Mouse (Mus musculus): ENCODE measurements at regions not wholly inside any gene's neighbourhood (a gene's known extent, or its start where the extent isn't known, plus 50 kb on each side); places are given as distances from the start of the nearest gene placed in this dataset.
A peak's percentile ranks its signal among the peaks of the same experiment; 100 is the strongest.

- Histone ChIP-seq H3K4me3 (no peak overlapping the region), H3K9me3 (no peaks in the 10 kb centered on the region), H3K36me3 (replicated peaks) (no peaks in the 10 kb centered on the region), H3K4me1 (peaks cover 12% of the 10 kb centered on the region; the same call in 1 of the 2 replicates), H3K27me3 (ENCODE audit: poor library complexity, severe bottlenecking) (peaks cover 10% of the 10 kb centered on the region), H3K27ac (no peak overlapping the region)
- WGBS: 77% methylated on average over 17 of the region's 17 CpGs
- DNase-seq (ENCODE audit: extremely low spot score, low spot score): no peak
Measured at GRCm38 (mm10) chr4:125208136-125208915, 80.7 kb upstream of the Zc3h12a start.

DNA sequence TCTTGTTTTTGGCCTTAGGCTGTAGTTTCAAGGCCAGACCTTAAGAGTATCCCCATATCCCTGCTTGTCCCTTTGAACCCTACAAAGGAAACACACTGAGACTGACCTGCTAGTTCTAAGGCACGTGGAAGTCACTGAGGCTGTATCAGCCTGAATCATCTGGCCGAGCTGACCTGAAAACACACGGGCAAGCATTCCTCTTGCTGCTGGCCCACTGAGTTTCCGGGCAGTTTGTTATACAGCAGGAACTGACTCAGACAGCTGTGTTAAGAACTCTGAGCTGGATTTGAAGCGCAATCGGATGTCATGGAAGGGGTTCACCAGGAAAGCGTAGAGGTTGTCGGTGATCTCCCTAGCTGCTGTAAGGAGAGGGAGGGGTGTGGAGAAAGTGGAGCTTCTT lies 75.9 kb upstream of the Zc3h12a start:
- Histone ChIP-seq H3K4me1 (peaks cover 13% of the 10 kb centered on the region), H3K27me3 (ENCODE audit: poor library complexity, severe bottlenecking) (peaks cover 36% of the 10 kb centered on the region), H3K9me3 (no peaks in the 10 kb centered on the region), H3K27ac (no peak overlapping the region), H3K36me3 (replicated peaks) (no peaks in the 10 kb centered on the region), H3K4me3 (no peak overlapping the region)
- 82% methylated on average over 8 of the region's 8 CpGs for WGBS
- DNase-seq (ENCODE audit: extremely low spot score, low spot score): no peak

DNA sequence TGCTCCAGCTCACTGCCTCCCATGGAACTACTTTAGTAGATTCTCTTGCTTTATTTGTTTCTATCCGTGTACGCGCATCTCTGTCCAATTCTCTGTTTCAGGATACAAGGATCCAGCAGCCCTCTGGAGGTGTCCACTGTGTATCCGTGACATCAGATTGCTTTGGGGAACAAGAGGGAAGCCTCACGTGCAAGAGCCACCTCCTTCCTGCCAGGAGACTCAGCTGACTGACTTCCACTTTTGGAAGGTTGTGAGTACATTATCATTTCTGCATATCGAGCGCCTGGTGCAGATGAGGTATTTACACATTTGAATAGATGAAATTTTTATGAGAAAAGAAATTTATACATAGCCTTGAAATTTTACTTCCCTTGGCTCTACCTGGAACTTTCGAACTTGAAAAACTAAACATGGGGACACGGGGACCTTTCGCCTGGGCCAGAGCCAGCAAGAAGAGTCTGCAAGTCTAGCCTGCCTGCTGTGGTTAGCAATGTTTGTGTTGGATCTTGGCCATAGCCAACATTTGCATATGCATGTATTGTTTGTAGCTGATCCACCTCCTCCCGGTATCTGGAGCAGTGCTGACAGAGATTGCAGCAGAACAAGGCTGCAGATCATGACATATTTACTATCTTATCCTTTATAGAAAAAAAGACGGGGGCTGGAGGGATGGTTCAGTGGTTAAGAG lies 74.1 kb upstream of the Zc3h12a start:
- Histone ChIP-seq H3K36me3 (replicated peaks) (no peaks in the 10 kb centered on the region), H3K4me3 (no peak overlapping the region), H3K9me3 (no peaks in the 10 kb centered on the region), H3K27ac (no peak overlapping the region), H3K4me1 (peaks cover 20% of the 10 kb centered on the region), H3K27me3 (ENCODE audit: poor library complexity, severe bottlenecking) (peaks cover 54% of the 10 kb centered on the region)
- DNase-seq (ENCODE audit: extremely low spot score, low spot score): no peak
- WGBS: 92% methylated on average over 12 of the region's 12 CpGs

DNA sequence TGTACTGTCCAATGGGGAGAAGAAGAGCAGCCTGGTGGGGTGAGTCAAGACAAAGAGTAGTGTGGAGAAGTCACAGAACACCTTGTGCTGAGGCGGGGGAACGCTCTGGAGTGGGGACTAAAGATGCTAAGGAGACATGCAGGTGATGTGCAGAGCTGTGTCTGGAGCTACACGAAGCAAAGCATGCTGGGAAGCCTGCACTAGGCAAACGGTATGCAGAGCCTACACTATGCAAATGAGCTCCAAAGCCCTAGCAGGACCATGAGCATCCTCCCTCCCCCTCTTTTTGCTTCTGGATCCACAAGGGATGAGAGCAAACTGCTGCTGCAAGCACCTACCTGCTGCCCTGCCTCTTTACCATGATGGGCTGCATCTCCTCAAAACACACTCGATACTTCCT lies 73.1 kb upstream of the Zc3h12a start:
- no peak for DNase-seq (ENCODE audit: extremely low spot score, low spot score)
- H3K27ac ChIP-seq: no peak overlapping the region
- peaks cover 64% of the 10 kb centered on the region for H3K27me3 ChIP-seq (ENCODE audit: poor library complexity, severe bottlenecking)
- H3K4me1 ChIP-seq: peaks cover 30% of the 10 kb centered on the region
- 72% methylated on average over 5 of the region's 5 CpGs for WGBS
- H3K36me3 ChIP-seq (replicated peaks): no peaks in the 10 kb centered on the region
- no peaks in the 10 kb centered on the region for H3K9me3 ChIP-seq
- no peak overlapping the region for H3K4me3 ChIP-seq

GRCm38 (mm10) chr4:125199281-125199680 lies 71.6 kb upstream of the Zc3h12a start:
- H3K27me3 ChIP-seq (ENCODE audit: poor library complexity, severe bottlenecking): peaks cover 79% of the 10 kb centered on the region
- H3K4me3 ChIP-seq: no peak overlapping the region
- no peaks in the 10 kb centered on the region for H3K9me3 ChIP-seq
- 20% methylated on average over 5 of the region's 5 CpGs for WGBS
- no peaks in the 10 kb centered on the region for H3K36me3 ChIP-seq (replicated peaks)
- no peak overlapping the region for H3K27ac ChIP-seq
- DNase-seq (ENCODE audit: extremely low spot score, low spot score): no peak
- H3K4me1 ChIP-seq: peaks cover 45% of the 10 kb centered on the region

DNA sequence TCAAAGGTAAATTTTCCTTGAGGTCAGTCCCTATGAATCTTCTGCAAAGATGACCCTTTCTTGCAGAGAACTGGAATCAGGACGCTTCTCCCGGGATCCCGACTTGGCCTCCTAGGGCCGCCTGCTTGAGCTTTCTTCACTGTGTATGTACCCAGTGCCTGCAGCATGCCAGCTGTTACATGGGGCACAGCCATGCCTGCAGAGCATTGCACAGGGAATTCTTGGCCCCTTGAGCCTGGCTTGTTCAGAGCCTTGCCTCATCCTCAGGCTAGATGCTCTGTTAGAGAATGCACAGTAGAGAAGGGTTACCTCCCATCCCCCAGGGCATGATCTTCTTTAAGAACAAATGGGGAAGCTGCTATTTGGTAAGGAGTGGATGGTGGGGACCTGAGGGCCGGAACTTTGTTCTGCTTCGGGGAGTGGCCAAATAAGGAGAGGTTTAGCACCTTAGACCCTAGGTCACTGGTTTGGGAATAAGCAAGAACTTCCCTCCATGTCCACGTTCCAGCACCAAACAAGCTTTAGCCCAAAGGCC lies 68.3 kb upstream of the Zc3h12a start:
- H3K36me3 ChIP-seq (replicated peaks): no peaks in the 10 kb centered on the region
- no peak overlapping the region for H3K4me3 ChIP-seq
- no peaks in the 10 kb centered on the region for H3K9me3 ChIP-seq
- no peak overlapping the region for H3K27ac ChIP-seq
- WGBS: 61% methylated on average over 7 of the region's 7 CpGs
- H3K4me1 ChIP-seq: peaks cover 52% of the 10 kb centered on the region
- H3K27me3 ChIP-seq (ENCODE audit: poor library complexity, severe bottlenecking): peaks cover 100% of the 10 kb centered on the region
- DNase-seq (ENCODE audit: extremely low spot score, low spot score): no peak

- Histone ChIP-seq H3K36me3 (replicated peaks) (no peaks in the 10 kb centered on the region), H3K4me1 (peaks cover 56% of the 10 kb centered on the region), H3K27ac (no peak overlapping the region), H3K4me3 (peak overlapping the region; percentile 16; the same call in 1 of the 2 replicates), H3K9me3 (no peaks in the 10 kb centered on the region), H3K27me3 (ENCODE audit: poor library complexity, severe bottlenecking) (peaks cover 94% of the 10 kb centered on the region)
- WGBS: 19% methylated on average over 12 of the region's 12 CpGs
- no peak for DNase-seq (ENCODE audit: extremely low spot score, low spot score)
Measured at GRCm38 (mm10) chr4:125194722-125195380, 67.2 kb upstream of the Zc3h12a start.

- peak overlapping the region; percentile 16; the same call in 1 of the 2 replicates for H3K4me3 ChIP-seq
- no peaks in the 10 kb centered on the region for H3K36me3 ChIP-seq (replicated peaks)
- DNase-seq (ENCODE audit: extremely low spot score, low spot score): no peak
- WGBS: 73% methylated on average over 12 of the region's 12 CpGs
- H3K4me1 ChIP-seq: peaks cover 57% of the 10 kb centered on the region
- H3K27me3 ChIP-seq (ENCODE audit: poor library complexity, severe bottlenecking): peaks cover 94% of the 10 kb centered on the region
- H3K9me3 ChIP-seq: no peaks in the 10 kb centered on the region
- H3K27ac ChIP-seq: peak overlapping the region; percentile 66; the same call in 1 of the 2 replicates
Measured at GRCm38 (mm10) chr4:125194298-125194697, 66.7 kb upstream of the Zc3h12a start.

DNA sequence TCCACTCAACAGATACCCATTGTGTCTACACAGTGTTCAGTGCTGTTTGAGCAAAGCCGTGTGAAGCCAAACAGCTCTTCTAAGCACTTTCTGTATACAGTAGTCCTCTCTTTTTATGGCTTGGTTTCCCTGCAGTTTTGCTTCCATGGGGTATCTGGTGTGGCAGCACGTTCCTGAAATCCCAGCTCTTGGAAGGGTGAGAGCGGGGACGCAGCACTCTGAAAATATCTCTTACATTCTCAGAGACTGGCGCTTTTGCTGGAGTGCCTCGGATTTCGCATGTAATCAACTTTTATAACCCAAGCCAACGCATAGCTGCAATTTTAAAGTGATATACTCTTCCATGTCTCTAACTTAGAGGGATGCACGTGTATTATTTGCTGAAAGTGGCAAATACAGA lies 64.0 kb upstream of the Zc3h12a start:
- DNase-seq (ENCODE audit: extremely low spot score, low spot score): no peak
- Histone ChIP-seq H3K9me3 (no peaks in the 10 kb centered on the region), H3K4me1 (peaks cover 48% of the 10 kb centered on the region), H3K27me3 (ENCODE audit: poor library complexity, severe bottlenecking) (peaks cover 82% of the 10 kb centered on the region), H3K36me3 (replicated peaks) (no peaks in the 10 kb centered on the region), H3K27ac (0 out of 2 replicates have a peak overlapping the region, but pooled peaks have one; percentile 26), H3K4me3 (no peak overlapping the region)
- WGBS: 86% methylated on average over 9 of the region's 9 CpGs

- 20% methylated on average over 11 of the region's 11 CpGs for WGBS
- Histone ChIP-seq H3K27ac (0 out of 2 replicates have a peak overlapping the region, but pooled peaks have one; percentile 26), H3K27me3 (ENCODE audit: poor library complexity, severe bottlenecking) (peaks cover 76% of the 10 kb centered on the region), H3K4me3 (no peak overlapping the region), H3K9me3 (no peaks in the 10 kb centered on the region), H3K4me1 (peaks cover 42% of the 10 kb centered on the region), H3K36me3 (replicated peaks) (no peaks in the 10 kb centered on the region)
- peak; percentile 26 for DNase-seq (ENCODE audit: extremely low spot score, low spot score)
Measured at GRCm38 (mm10) chr4:125191010-125191409, 63.4 kb upstream of the Zc3h12a start.

DNA sequence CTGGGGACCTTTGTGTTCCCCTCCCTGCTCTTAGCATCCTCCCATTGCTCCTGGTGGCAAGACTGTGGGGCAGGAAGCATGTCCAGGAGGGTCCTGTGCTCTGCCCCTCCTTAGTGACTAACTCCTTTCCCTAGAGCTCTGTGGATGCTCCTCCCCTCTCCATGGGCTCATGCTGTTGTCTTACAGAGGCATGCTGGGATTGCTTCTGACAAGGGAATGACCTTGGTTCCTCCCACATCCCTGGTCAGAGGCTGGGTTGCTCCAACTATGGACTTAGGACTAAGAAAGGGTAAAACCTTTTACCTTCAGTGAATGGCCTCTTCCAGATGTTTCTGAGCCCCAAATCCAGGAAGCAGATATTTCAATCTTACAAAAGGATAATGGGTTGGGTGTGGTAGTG lies 62.3 kb upstream of the Zc3h12a start:
- H3K36me3 ChIP-seq (replicated peaks): no peaks in the 10 kb centered on the region
- no peaks in the 10 kb centered on the region for H3K9me3 ChIP-seq
- no peak for DNase-seq (ENCODE audit: extremely low spot score, low spot score)
- no peak overlapping the region for H3K4me3 ChIP-seq
- H3K27ac ChIP-seq: no peak overlapping the region
- peaks cover 65% of the 10 kb centered on the region for H3K27me3 ChIP-seq (ENCODE audit: poor library complexity, severe bottlenecking)
- peaks cover 31% of the 10 kb centered on the region for H3K4me1 ChIP-seq

DNA sequence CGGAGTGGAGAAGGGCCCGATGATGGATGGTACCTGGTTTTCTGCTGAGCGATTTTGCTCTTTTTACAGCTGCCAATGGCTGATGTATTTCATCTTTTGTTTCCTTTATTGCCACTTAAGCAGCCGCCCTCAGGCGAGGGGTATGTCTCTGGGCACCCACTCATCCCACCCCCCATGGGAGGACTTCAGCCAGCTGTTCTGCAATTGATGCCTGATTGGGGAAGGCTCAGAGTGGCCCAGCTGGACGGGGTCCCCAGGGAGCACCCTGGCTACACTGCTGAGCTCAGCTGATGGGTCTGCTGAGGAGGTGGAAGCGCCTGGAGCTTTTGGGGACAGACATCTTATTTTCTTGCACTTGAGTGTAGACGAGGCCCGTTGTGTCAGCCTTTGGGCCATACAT lies 58.6 kb upstream of the Zc3h12a start:
- no peaks in the 10 kb centered on the region for H3K36me3 ChIP-seq (replicated peaks)
- no peaks in the 10 kb centered on the region for H3K9me3 ChIP-seq
- no peak overlapping the region for H3K4me3 ChIP-seq
- 82% methylated on average over 9 of the region's 9 CpGs for WGBS
- peaks cover 28% of the 10 kb centered on the region for H3K27me3 ChIP-seq (ENCODE audit: poor library complexity, severe bottlenecking)
- H3K27ac ChIP-seq: no peak overlapping the region
- peaks cover 16% of the 10 kb centered on the region for H3K4me1 ChIP-seq
- no peak for DNase-seq (ENCODE audit: extremely low spot score, low spot score)
